Mouse (Mus musculus) neural tube, embryonic 13.5 days (tissue): ENCODE results near the gene Pinlyp. TPM values are rescaled to one million over a fixed set of nuclear protein-coding genes. Genes with fewer than 3 reads are reported as not detected.
"Not testable (repeated sequence)": the region's sequence is repeated elsewhere in the genome, so short reads cannot be mapped to it uniquely, and the experiment has no call there.

ENCODE experiments used
- ATAC-seq: fragments of 200-750 bp; cut with Nextera tagmentation; 2 replicates; pipeline ENCODE4 v1.8.0; 2017; ENCODE audit warnings: low read depth, mild to moderate bottlenecking, moderate TSS enrichment, moderate library complexity
- H3K27ac ChIP-seq: fragments of 300-500 bp; sonication (generic); replicated peaks from 2 replicates; pipeline ENCODE4 v1.5.1; 2015; ENCODE audit warnings: moderate library complexity, mild to moderate bottlenecking, inconsistent platforms
- H3K27me3 ChIP-seq: fragments of 300-500 bp; sonication (generic); 2 replicates; pipeline ENCODE4 v1.6.1; 2015; ENCODE audit warnings: mild to moderate bottlenecking, inconsistent platforms
- H3K36me3 ChIP-seq: fragments of 300-500 bp; sonication (generic); 2 replicates; pipeline ENCODE4 v1.6.1; 2015; ENCODE audit warnings: mild to moderate bottlenecking, inconsistent platforms
- H3K4me1 ChIP-seq: fragments of 300-500 bp; sonication (generic); replicated peaks from 2 replicates; pipeline ENCODE4 v1.6.1; 2015; ENCODE audit warnings: inconsistent platforms
- H3K4me2 ChIP-seq: fragments of 300-500 bp; sonication (generic); 2 replicates; pipeline ENCODE4 v1.6.1; 2015; ENCODE audit warnings: inconsistent platforms, mild to moderate bottlenecking, moderate library complexity
- H3K4me3 ChIP-seq: fragments of 300-500 bp; sonication (generic); 2 replicates; pipeline ENCODE4 v1.5.1; 2015; ENCODE audit warnings: mild to moderate bottlenecking, inconsistent platforms
- H3K9ac ChIP-seq: fragments of 300-500 bp; sonication (generic); 2 replicates; pipeline ENCODE4 v1.6.1; 2015; ENCODE audit warnings: moderate library complexity, mild to moderate bottlenecking, inconsistent platforms
- H3K9me3 ChIP-seq: fragments of 300-500 bp; sonication (generic); 2 replicates; pipeline ENCODE4 v1.6.1; 2016; ENCODE audit warnings: inconsistent platforms
- WGBS: fragments of 180-500 bp; shearing (Covaris S2); methylation state at CpG from one replicate; pipeline ENCODE4 v1.1.7; 2015; 5-methylcytosine and 5-hydroxymethylcytosine counted together
- polyA plus RNA-seq: library from polyadenylated mRNA; unstranded; fragments of >200 nt; fragmentation: Nextera tagmentation; extraction: Ambion mirVana; gene quantifications from 2 replicates; pipeline ENCODE4 v1.2.1, GENCODE M21; 2015

Gene Pinlyp
- polyA plus RNA-seq, 1 experiment from 2014 or later, result not detected

DNA sequence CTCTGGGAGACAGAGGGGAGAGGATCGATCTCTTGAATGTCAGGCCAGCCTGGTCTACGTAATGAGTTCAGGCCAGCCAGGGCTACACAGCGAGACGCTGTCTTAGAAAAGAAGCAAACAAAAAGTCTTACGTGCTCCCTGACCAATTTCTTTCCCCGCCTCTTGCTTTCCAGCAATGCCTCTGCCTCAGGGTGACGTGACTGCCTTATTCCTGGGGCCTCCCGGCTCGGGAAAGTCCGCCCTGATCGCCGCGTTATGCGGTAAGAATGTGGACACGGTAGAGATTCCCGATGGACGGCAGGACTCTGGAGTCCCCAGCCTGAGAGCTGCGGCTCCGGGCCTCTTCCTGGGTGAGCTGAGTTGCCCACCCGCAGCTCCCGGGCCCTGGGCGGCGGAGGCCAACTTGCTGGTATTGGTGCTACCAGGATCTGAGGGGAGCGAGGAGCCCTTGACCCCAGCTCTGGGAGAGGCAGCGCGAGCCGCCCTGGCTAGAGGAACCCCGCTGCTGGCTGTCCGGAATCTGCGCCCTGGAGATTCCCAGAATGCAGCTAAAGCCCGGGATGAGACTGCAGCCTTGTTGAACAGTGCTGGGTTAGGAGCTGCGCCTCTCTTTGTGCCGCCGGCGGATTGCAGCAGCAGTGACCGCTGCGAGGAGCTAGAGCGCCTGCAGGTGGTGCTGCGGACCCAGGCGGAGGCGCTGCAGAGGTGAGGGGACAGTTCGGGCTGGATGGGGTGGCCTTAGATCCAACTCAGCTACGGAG, 14.5 kb downstream of the Pinlyp start:
- Histone ChIP-seq H3K4me3 (peak overlapping the region; percentile 59), H3K9ac (peak overlapping the region; percentile 93), H3K4me2 (peak overlapping the region; percentile 88), H3K27me3 (peaks cover 9% of the 10 kb centered on the region), H3K36me3 (peaks cover 39% of the 10 kb centered on the region), H3K4me1 (peaks cover 51% of the 10 kb centered on the region), H3K27ac (peak overlapping the region; percentile 83), H3K9me3 (no peaks in the 10 kb centered on the region)
- peak; percentile 42 for ATAC-seq
- 2% methylated on average over 43 of the region's 43 CpGs for WGBS

DNA sequence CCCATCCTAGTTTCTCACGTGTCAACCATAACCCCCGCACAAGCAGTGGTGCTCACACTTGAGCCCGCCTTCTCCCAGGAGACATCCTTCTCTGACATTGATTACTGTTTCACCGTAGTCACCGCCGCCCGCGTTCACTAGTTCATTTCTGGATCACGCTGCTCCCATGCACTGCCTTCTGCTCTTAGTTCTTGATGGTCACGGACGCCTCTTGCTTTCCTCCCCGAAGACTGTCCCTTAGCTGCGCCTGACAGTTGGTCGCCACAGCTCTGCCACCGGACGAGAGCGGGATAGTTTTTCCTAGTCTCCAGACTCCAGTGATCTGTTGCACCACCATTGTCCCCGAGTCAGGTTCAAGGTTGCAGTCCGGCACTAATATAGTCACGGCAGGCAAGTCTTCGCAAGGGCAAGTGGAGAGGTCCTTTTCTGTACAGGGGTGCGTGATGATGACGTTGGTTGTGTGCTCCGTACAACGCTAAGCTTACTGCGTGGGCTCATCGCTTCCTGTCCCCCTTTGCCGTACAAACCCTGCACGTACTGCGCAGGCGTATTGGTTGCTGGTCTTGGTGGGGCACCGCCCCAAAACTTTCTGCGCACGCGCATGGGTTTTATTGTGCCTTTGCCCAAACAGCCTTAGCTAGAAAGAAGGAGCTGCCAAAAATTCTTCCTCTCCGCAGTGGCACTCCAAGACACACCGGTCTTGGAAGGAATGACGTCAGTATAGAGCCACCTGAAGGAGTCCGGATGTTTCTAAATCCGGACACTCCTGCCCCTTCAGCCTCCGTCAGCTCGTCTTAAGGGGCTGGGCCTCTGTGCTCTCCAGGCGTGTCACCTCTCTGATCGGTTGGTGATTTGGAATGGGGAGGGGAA, 15.6 kb downstream of the Pinlyp start, which contains the start of gene Irgq:
Gene Irgq, plus strand, starts transcription at position 628 of the 870 bp plus-strand sequence.
- H3K9me3 ChIP-seq, result no peaks in the 10 kb centered on the region
- peak within 1 kb of the TSS; percentile 89 for H3K27ac ChIP-seq
- peak within 1 kb of the TSS; percentile 59 for H3K4me3 ChIP-seq
- 2% methylated on average over 44 of the region's 44 CpGs for WGBS
- H3K9ac ChIP-seq, result peak within 1 kb of the TSS; percentile 93
- H3K4me2 ChIP-seq, result peak within 1 kb of the TSS; percentile 88
- H3K36me3 ChIP-seq, result peaks cover 28% of the 10 kb centered on the region
- peaks cover 9% of the 10 kb centered on the region for H3K27me3 ChIP-seq
- ATAC-seq, result peak; percentile 94
- peaks cover 49% of the 10 kb centered on the region for H3K4me1 ChIP-seq

DNA sequence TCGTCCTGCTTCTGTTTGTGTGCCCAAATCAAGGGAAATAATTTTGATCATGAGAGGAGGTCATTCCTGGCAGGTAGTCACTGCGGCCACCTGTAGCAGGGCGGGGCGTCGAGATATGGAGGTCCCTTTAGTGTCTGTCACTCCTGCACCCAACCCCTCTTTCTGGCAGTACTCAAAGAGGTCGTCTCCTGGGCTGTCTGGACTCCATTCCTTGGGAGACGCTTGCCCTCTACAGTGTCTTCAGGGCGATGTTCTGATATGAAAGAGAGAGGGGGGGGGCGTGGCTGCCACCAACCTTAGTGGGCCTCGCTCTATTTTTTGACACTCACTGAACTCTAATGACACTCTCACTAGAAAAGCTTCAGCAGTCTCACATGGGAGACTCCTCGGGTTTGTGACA, 16.3 kb downstream of the Pinlyp start:
- Histone ChIP-seq H3K27me3 (peaks cover 9% of the 10 kb centered on the region), H3K9me3 (no peaks in the 10 kb centered on the region), H3K27ac (peak overlapping the region; percentile 89), H3K36me3 (peaks cover 21% of the 10 kb centered on the region), H3K4me2 (peak overlapping the region; percentile 88), H3K4me1 (peaks cover 42% of the 10 kb centered on the region), H3K4me3 (peak overlapping the region; percentile 59), H3K9ac (peak overlapping the region; percentile 81)
- peak; percentile 3; the same call in 1 of the 2 replicates for ATAC-seq
- WGBS, result 61% methylated on average over 11 of the region's 11 CpGs

DNA sequence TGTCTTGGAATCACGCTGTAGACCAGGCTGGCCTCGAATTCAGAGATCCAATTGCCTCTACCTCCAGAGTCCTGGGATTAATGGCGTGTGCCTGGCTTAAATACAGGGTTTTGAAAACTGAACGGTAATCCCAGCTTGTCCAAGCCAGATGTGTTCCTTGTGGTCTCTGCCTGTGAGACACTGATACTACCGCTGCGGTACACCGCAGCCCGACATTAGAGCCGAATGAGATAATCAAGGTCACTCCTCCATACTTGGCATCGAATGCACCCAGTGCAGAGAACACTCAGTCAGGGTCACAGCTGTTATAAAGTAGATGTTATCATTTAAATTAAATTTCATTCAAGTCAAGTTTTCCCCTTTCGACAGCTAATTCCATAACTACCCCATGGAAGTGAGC, 17.1 kb downstream of the Pinlyp start:
- peaks cover 35% of the 10 kb centered on the region for H3K4me1 ChIP-seq
- peaks cover 8% of the 10 kb centered on the region for H3K27me3 ChIP-seq
- H3K4me2 ChIP-seq, result no peak overlapping the region
- H3K9ac ChIP-seq, result no peak overlapping the region
- H3K36me3 ChIP-seq, result peaks cover 14% of the 10 kb centered on the region
- H3K4me3 ChIP-seq, result no peak overlapping the region
- ATAC-seq, result no peak
- no peak overlapping the region for H3K27ac ChIP-seq
- WGBS, result 94% methylated on average over 11 of the region's 11 CpGs
- H3K9me3 ChIP-seq, result no peaks in the 10 kb centered on the region

DNA sequence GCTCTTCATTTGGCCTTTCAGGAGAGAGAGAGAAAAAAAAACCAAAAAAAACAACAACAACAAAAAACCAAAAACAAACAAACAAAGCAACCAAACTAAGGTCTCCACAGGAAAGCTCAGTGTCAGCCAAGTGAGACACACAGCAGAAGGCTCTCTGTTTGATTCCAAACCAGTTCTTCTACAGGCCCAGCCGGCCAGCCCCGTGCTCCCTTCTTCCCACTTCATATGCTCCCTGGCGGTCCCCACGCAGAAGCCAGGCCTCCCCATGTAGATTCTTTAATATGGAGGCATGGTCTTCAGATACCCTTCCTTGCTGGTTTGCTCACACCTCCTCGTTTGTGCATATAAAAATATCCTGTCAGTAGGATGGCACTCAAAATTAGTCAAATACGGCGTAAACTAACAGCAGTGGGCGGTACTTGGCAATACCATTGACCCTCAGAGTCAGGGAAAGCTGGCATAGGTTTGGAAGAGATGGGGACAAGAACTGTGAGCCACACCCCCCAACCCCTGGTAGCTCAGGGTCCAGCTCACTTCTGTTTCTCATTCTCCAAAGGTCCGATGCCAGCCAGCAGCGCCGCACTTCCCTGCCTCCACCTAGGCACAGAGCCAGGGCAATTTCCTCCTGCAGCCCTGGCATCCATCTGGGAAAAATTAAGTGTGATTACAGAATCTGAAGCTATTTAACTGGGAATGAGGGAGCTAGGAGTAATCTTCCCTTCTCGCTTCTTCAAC, 20.1 kb downstream of the Pinlyp start:
- Histone ChIP-seq H3K27ac (no peak overlapping the region; the same call in 1 of the 2 replicates), H3K9ac (no peak overlapping the region), H3K36me3 (peaks cover 2% of the 10 kb centered on the region; the same call in 1 of the 2 replicates), H3K4me2 (no peak overlapping the region), H3K27me3 (no peaks in the 10 kb centered on the region), H3K4me3 (no peak overlapping the region), H3K4me1 (peaks cover 11% of the 10 kb centered on the region), H3K9me3 (no peaks in the 10 kb centered on the region)
- WGBS, result 84% methylated on average over 12 of the region's 12 CpGs
- ATAC-seq, result no peak

DNA sequence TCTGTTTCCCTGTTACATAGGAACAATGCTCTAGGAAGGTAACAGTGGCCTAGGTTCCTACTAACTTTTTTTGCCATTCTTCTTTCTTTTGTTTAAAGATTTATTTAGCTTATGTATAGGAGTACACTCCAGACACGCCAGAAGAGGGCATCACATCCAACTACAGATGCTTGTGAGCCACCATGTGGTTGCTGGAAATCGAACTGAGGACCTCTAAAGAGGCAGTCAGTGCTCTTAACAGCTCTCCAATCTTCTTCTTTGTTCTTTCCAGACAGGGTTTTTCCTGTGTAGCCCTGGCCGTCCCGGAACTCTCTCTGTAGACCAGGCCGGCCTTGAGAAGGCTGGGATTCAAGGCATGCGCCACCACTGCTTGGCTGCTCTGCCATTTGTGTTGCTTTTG, 20.9 kb downstream of the Pinlyp start:
- 86% methylated on average over 6 of the region's 6 CpGs for WGBS
- H3K27me3 ChIP-seq, result no peaks in the 10 kb centered on the region

DNA sequence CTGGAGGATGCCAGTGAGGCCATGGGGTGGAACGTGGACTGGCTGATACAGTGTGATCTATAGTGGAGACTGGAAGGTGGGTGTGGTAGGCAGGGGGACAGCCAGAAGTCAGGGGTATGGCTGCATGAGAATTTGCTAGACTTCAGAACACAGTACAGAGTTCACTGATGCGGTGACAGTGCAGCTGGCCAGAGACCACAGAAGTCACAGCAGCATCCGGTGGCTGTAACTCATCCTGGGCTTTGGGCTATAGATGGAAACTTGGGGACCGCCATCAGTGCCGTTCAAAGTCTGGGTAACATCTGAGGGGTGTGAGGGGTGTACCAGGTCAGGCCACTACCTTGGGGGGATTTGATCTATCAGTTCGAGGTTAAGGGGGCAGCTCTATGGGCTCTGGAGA, 22.2 kb downstream of the Pinlyp start:
- Histone ChIP-seq H3K27me3 (no peaks in the 10 kb centered on the region), H3K4me2 (no peak overlapping the region), H3K36me3 (peaks cover 6% of the 10 kb centered on the region), H3K4me3 (no peak overlapping the region), H3K9ac (no peak overlapping the region), H3K4me1 (no peaks in the 10 kb centered on the region), H3K27ac (no peak overlapping the region), H3K9me3 (no peaks in the 10 kb centered on the region)
- ATAC-seq, result no peak
- WGBS, result 91% methylated on average over 6 of the region's 6 CpGs

More for the DNA sequence above, 20.9 kb downstream of the Pinlyp start:
- peaks cover 4% of the 10 kb centered on the region; the same call in 1 of the 2 replicates for H3K36me3 ChIP-seq
- H3K9me3 ChIP-seq, result no peaks in the 10 kb centered on the region
- H3K27ac ChIP-seq, result no peak overlapping the region
- H3K4me1 ChIP-seq, result peaks cover 11% of the 10 kb centered on the region
- no peak overlapping the region for H3K4me3 ChIP-seq
- H3K4me2 ChIP-seq, result no peak overlapping the region
- no peak overlapping the region for H3K9ac ChIP-seq
- ATAC-seq, result no peak

DNA sequence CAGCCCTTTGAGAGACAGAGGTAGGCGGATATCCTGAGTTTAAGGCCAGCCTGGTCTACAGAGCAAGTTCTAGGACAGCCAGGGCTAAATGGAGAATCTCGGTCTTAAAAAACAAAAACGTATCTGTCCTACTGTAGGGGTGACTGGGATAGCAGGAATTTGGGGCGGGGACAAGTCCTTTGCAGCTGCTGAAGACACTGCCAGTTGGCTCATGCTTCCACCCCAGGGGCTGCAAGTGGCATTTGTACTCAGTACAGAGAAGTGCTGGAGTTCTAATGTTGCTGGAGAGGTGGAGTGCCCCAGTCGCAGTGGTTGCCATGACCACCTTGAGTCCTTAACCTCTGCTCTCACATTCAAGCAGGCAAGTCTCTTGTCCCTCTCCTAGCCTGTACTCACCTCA, 23.1 kb downstream of the Pinlyp start:
- H3K27me3 ChIP-seq, result no peaks in the 10 kb centered on the region
- no peak overlapping the region for H3K4me2 ChIP-seq
- H3K4me1 ChIP-seq, result 0 out of 2 replicates have a peak, but pooled peaks cover 1% of the 10 kb centered on the region
- no peak overlapping the region for H3K9ac ChIP-seq
- H3K4me3 ChIP-seq, result no peak overlapping the region
- peaks cover 11% of the 10 kb centered on the region for H3K36me3 ChIP-seq
- 64% methylated on average over 5 of the region's 5 CpGs for WGBS
- no peak overlapping the region for H3K27ac ChIP-seq
- no peaks in the 10 kb centered on the region for H3K9me3 ChIP-seq
- ATAC-seq, result no peak

DNA sequence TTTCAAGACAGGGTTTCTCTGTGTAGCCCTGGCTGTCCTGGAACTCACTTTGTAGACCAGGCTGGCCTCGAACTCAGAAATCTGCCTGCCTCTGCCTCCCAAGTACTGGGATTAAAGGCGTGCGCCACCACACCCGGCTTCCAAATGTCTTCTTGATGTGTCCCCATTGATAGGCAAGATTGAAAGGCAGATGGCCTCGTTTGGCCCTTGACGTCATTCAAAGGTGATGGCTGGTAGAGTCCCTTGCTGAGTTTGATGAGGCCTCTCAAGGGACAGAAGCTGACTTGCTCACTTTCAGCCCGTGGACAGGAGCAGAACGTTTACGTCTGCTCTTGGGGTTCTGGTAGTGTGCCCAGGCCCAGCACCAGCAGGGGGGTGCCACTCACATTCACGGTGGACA, 25.9 kb downstream of the Pinlyp start:
- not testable (repeated sequence) for ATAC-seq, H3K27me3 ChIP-seq, H3K27ac ChIP-seq, H3K9me3 ChIP-seq, H3K4me1 ChIP-seq, H3K4me3 ChIP-seq, H3K4me2 ChIP-seq, H3K9ac ChIP-seq
- H3K36me3 ChIP-seq, result peaks cover 31% of the 10 kb centered on the region
- 85% methylated on average over 10 of the region's 10 CpGs for WGBS

DNA sequence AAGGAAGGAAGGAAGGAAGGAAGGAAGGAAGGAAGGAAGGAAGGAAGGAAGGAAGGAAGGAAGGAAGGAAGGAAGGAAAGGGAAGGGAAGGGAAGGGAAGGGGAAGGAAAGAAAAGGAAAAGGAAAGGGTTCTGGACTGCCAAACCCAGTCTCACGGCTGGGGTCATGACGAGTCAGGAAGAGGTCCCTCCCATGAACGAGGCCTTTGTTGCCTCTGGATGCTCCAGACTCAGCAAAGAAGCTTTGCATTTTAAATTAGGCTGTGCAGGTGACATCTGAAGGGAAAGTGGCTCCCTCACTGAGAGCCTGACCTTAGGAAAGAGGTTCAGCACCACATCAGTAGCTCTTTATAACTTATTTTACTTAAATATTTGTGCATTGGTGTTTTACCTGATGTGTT, 26.8 kb downstream of the Pinlyp start:
- H3K4me3 ChIP-seq, result no peak overlapping the region
- no peak overlapping the region for H3K27ac ChIP-seq
- H3K9me3 ChIP-seq, result no peaks in the 10 kb centered on the region
- H3K36me3 ChIP-seq, result peaks cover 41% of the 10 kb centered on the region
- WGBS, result 49% methylated on average over 3 of the region's 3 CpGs
- H3K4me1 ChIP-seq, result peaks cover 8% of the 10 kb centered on the region
- no peaks in the 10 kb centered on the region for H3K27me3 ChIP-seq
- no peak for ATAC-seq
- H3K9ac ChIP-seq, result no peak overlapping the region
- H3K4me2 ChIP-seq, result no peak overlapping the region

DNA sequence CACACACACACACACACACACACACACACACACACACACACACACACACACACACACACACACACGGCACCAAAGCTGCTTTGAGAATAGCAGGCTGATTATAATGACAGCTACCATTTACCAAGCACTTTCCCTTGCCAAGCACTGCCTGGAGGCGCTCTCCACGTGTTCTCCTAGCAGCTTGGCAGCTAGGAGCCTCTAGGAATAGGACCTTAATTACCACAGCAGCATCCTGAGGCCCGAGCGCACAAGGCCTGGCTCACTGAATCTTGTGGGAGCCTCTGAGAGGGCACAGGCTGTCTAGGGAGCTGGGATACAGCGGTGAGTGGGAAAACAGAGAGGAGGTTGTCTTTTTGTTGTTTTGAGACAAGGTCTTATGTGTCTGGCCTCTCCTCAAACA, 28.3 kb downstream of the Pinlyp start:
- H3K27me3 ChIP-seq, result no peaks in the 10 kb centered on the region
- whole genome bisulfite sequencing, result 35% methylated on average over 5 of the region's 6 CpGs
- H3K9me3 ChIP-seq, result no peaks in the 10 kb centered on the region
- H3K4me2 ChIP-seq, result no peak overlapping the region
- H3K36me3 ChIP-seq, result peaks cover 54% of the 10 kb centered on the region
- ATAC-seq, result no peak
- peaks cover 8% of the 10 kb centered on the region for H3K4me1 ChIP-seq
- 0 out of 2 replicates have a peak overlapping the region, but pooled peaks have one; percentile 34 for H3K27ac ChIP-seq
- H3K9ac ChIP-seq, result no peak overlapping the region; the same call in 1 of the 2 replicates
- no peak overlapping the region for H3K4me3 ChIP-seq
